Mouse (Mus musculus) ES-E14 (cell line): ENCODE results near the gene Zfp72. TPM values are rescaled to one million over a fixed set of nuclear protein-coding genes. Genes with fewer than 3 reads are reported as not detected.
A peak's percentile ranks its signal among the peaks of the same experiment; 100 is the strongest.

Source experiments
- DNase-seq: peaks from one replicate; pipeline ENCODE4 v3.0.0-alpha.2; 2013; ENCODE audit warnings: low read depth, low spot score
- H3K27ac ChIP-seq: 2 replicates; pipeline ENCODE4 v1.5.1; 2012; ENCODE audit warnings: low read depth, mild to moderate bottlenecking, low read length, moderate library complexity, mixed read lengths; ENCODE audit not compliant: poor library complexity, insufficient read depth, severe bottlenecking
- H3K36me3 ChIP-seq: 2 replicates; pipeline ENCODE4 v1.6.1; 2012; ENCODE audit warnings: mild to moderate bottlenecking, low read length, moderate library complexity, mixed read lengths; ENCODE audit not compliant: control insufficient read depth, poor library complexity, insufficient read depth, severe bottlenecking
- H3K4me1 ChIP-seq, 2 experiments: fragments of 150-350 bp in 1 of 2; sonication (generic) in 1 of 2; 2 replicates each; pipeline ENCODE4 v1.6.1; 2012; ENCODE audit warnings: low read length in 2 of 2, mild to moderate bottlenecking in 1 of 2, mixed read lengths in 1 of 2; ENCODE audit not compliant: control insufficient read depth in 2 of 2, insufficient read depth in 2 of 2, poor library complexity in 1 of 2
- H3K4me3 ChIP-seq, 2 experiments: fragments of 150-350 bp in 1 of 2; sonication (generic) in 1 of 2; 2 replicates each; pipeline ENCODE4 v1.5.1; 2012; ENCODE audit warnings: low read length in 2 of 2, low read depth in 1 of 2, mild to moderate bottlenecking in 1 of 2, mixed read lengths in 1 of 2; ENCODE audit not compliant: insufficient read depth in 1 of 2, poor library complexity in 1 of 2, severe bottlenecking in 1 of 2
- H3K9ac ChIP-seq: 2 replicates; pipeline ENCODE4 v1.6.1; 2012; ENCODE audit warnings: low read depth, mild to moderate bottlenecking, low read length, mixed read lengths; ENCODE audit not compliant: poor library complexity, insufficient read depth, severe bottlenecking
- H3K9me3 ChIP-seq: fragments of 150-350 bp; sonication (generic); 2 replicates; pipeline ENCODE4 v1.6.1; 2012; ENCODE audit warnings: low read depth, mild to moderate bottlenecking, low read length; ENCODE audit not compliant: control insufficient read depth, insufficient read depth
- CHD2 ChIP-seq: IDR thresholded peaks from 2 replicates; pipeline ENCODE4 v1.6.1; 2014; ENCODE audit warnings: mild to moderate bottlenecking, low read depth, low read length, inconsistent platforms
- HCFC1 ChIP-seq: IDR thresholded peaks from 2 replicates; pipeline ENCODE4 v1.6.1; 2012; ENCODE audit warnings: low read length, inconsistent platforms, borderline replicate concordance; ENCODE audit not compliant: insufficient read depth
- MAFK ChIP-seq: IDR thresholded peaks from 2 replicates; pipeline ENCODE4 v1.6.1; 2014; ENCODE audit warnings: mild to moderate bottlenecking, low read depth, low read length, inconsistent platforms; ENCODE audit not compliant: insufficient read depth
- ZC3H11A ChIP-seq: IDR thresholded peaks from 2 replicates; pipeline ENCODE4 v1.6.1; 2012; ENCODE audit warnings: low read depth, mild to moderate bottlenecking, inconsistent platforms, low read length, borderline replicate concordance
- ZNF384 ChIP-seq: IDR thresholded peaks from 2 replicates; pipeline ENCODE4 v1.6.1; 2012; ENCODE audit warnings: low read depth, low read length, inconsistent platforms
- in situ Hi-C, 2 experiments: fragments of 600-800 bp; cut with MboI; formaldehyde crosslinking; loops; one replicate each; pipeline ENCODE4 v1.15.1; 2025; ENCODE audit warnings: low sequenced_read_pairs in 2 of 2, inconsistent platforms in 1 of 2; ENCODE audit not compliant: unreplicated experiment in 2 of 2
- total RNA-seq: library from RNA; depleted of rRNA; stranded (reverse); fragments of 300-350 nt; gene quantifications from 2 replicates; pipeline ENCODE4 v1.2.3, GENCODE M21; 2012

Gene Zfp72
- total RNA-seq, 1 experiment: 3.0 TPM

DNA sequence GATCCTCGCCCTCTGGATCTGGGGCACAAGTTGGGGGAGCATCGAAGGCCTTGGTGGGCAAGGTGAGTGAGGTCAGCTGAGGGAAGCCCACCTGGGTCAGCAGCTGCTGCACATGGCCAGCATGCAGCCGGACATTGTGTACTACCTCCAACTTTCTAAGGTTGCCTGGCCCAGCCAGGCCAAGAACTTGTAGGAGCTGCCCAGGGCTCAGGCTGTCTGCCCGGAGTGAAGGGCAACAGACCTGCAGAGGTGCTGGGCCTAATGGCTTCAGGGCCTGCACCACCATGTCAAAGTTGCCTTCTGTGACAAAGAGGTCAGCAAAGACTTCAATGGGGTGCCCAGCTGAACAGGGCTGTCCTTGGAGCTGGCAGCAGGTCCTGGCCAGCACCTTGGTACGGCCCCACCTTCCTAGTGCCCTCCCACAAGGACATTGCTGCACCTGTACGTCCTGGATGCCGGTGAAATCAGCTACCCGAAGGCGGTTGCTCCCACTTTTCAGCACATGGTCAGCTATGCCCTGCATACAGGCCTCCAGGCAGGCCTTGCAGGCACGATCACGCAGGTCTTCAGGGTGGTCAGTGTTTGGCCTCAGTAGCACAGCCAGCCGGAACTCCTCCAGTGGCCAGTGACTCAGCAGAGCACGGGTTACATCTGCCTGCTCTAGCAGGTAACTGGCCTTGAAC is 27.3 kb downstream of the Zfp72 start:
- no peaks in the 10 kb centered on the region for H3K9me3 ChIP-seq
- H3K36me3 ChIP-seq: peaks cover 4% of the 10 kb centered on the region
- no peak for DNase-seq
- no peak overlapping the region for H3K4me3 ChIP-seq
- H3K9ac ChIP-seq: no peak overlapping the region
- H3K4me1 ChIP-seq: peaks cover 0 to 3% of the 10 kb centered on the region in 2 experiments; a peak in 1 of 4 replicates
- in situ Hi-C loops: no loop called here
- H3K27ac ChIP-seq: no peak overlapping the region
- TF ChIP-seq ZC3H11A: no peak
- no peak for TF ChIP-seq HCFC1
- TF ChIP-seq CHD2: no peak

DNA sequence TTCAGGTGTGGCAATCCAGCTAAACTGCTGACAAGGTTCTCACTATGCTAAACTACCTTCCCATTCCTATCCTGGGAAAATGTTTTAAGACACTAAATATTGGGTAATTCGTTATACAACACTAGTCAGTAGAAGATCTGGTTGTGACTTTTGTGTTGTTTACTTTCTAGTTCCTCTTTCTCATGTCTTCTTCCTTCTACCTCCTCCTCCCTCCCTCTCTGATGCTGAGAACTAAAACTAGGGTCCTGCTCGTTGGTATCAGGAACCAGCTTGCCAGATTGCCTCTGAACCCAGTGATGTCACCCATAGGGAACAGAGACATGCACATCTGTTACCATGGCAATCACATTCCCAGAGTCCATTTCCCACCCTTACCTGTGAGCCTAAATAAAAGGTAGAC is 28.4 kb downstream of the Zfp72 start:
- Histone ChIP-seq H3K9me3 (no peaks in the 10 kb centered on the region), H3K27ac (no peak overlapping the region), H3K9ac (no peak overlapping the region), H3K36me3 (peaks cover 4% of the 10 kb centered on the region), H3K4me1 (peaks cover 0 to 2% of the 10 kb centered on the region in 2 experiments; a peak in 1 of 4 replicates), H3K4me3 (no peak overlapping the region)
- no peak for TF ChIP-seq ZNF384
- no peak for TF ChIP-seq ZC3H11A
- no peak for TF ChIP-seq HCFC1
- TF ChIP-seq CHD2: no peak
- TF ChIP-seq MAFK: no peak
- DNase-seq: no peak
- in situ Hi-C loops: no loop called here

DNA sequence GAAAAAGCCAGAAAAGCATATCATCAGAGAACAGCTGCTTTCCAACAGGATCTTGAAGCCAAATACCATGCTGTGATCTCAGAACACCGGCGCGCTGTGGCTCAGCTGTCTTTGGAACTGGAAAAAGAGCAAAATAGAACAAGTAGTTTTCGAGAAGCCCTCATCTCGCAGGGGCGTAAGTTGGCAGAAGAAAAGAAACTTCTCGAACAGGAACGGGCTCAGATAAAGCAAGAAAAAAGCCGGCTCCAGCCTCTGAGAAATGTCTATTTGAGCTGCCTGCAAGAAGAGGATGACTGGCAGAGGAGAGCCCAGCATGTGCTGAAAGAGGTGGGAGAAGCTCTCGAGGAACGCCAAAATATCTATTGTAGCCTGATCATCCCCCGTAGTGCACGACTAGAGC is 34.1 kb downstream of the Zfp72 start:
- TF ChIP-seq ZNF384 (no peak), CHD2 (no peak), MAFK (no peak), HCFC1 (no peak), ZC3H11A (no peak)
- no peak overlapping the region for H3K9ac ChIP-seq
- no peak overlapping the region for H3K4me3 ChIP-seq
- H3K36me3 ChIP-seq: peaks cover 11% of the 10 kb centered on the region
- no peaks in the 10 kb centered on the region for H3K9me3 ChIP-seq
- H3K27ac ChIP-seq: no peak overlapping the region
- in situ Hi-C loops: no loop called here
- DNase-seq: no peak
- no peaks in the 10 kb centered on the region for H3K4me1 ChIP-seq

DNA sequence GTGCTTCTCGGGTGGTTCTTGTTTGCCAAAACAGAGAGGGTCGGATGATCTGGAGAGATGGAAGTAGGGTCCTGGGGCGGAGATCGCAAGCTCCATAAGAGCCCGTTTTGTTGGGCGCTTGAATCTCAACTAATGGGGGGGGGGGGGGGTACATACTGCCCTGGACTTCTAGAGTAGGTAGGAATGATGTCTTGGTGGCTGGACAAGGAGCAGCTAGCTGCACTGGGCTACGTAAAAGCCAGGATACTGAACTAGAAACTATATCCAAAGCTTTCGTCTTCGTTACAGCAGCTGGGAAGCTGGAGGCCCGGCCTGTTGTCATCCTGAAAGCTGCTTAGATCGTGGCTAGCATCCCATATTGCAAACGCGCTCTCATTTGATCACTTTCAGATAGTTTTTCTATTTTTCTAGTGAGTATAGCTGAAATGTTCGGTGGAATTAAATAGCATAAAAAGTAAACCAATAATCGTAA is 40.2 kb downstream of the Zfp72 start:
- H3K27ac ChIP-seq: no peak overlapping the region
- in situ Hi-C loops: no loop called here
- no peak for DNase-seq

More for the DNA sequence above, 40.2 kb downstream of the Zfp72 start:
- H3K9me3 ChIP-seq: no peaks in the 10 kb centered on the region
- peak overlapping the region; percentile 80 for H3K9ac ChIP-seq
- no peak for TF ChIP-seq HCFC1
- TF ChIP-seq CHD2: no peak
- no peak for TF ChIP-seq ZC3H11A
- TF ChIP-seq ZNF384: no peak
- no peak for TF ChIP-seq MAFK
- peak overlapping the region; percentile 85 to 94 for H3K4me3 ChIP-seq
- peaks cover 2% of the 10 kb centered on the region; the same call in 1 of the 2 replicates for H3K36me3 ChIP-seq
- H3K4me1 ChIP-seq: no peaks in the 10 kb centered on the region
